Mouse (Mus musculus): ENCODE results near the gene Top1.

- TF ChIP-seq CTCF (IDR thresholded peaks at IDR 0.05; ENCODE audit: low read depth) (no peak), EP300 (optimal IDR thresholded peaks at IDR 0.05) (no peak)
Observed at GRCm38 (mm10) chr2:160639911-160640717, 5.6 kb upstream of the Top1 start.

Measured in stomach, postnatal 0 days (tissue).